Mouse (Mus musculus) embryonic facial prominence, embryonic 15.5 days (tissue): Measurements from ENCODE around the gene Hpse2. TPM values are rescaled to one million over a fixed set of nuclear protein-coding genes. Genes with fewer than 3 reads are reported as not detected.
A peak's percentile ranks its signal among the peaks of the same experiment; 100 is the strongest.

Experiments
- ATAC-seq: fragments of 200-750 bp; cut with Nextera tagmentation; 2 replicates; pipeline ENCODE4 v1.8.0; 2017; ENCODE audit warnings: low read depth, moderate TSS enrichment; ENCODE audit not compliant: insufficient number of reproducible peaks, low FRiP score, low TSS enrichment
- H3K27ac ChIP-seq: fragments of 300-500 bp; sonication (generic); replicated peaks from 2 replicates; pipeline ENCODE4 v1.5.1; 2015; ENCODE audit warnings: mild to moderate bottlenecking, inconsistent platforms
- H3K27me3 ChIP-seq: fragments of 300-500 bp; sonication (generic); 2 replicates; pipeline ENCODE4 v1.6.1; 2015; ENCODE audit warnings: inconsistent platforms
- H3K36me3 ChIP-seq: fragments of 300-500 bp; sonication (generic); 2 replicates; pipeline ENCODE4 v1.6.1; 2015; ENCODE audit warnings: mild to moderate bottlenecking, inconsistent platforms
- H3K4me1 ChIP-seq: fragments of 300-500 bp; sonication (generic); 2 replicates; pipeline ENCODE4 v1.6.1; 2015; ENCODE audit warnings: inconsistent platforms
- H3K4me2 ChIP-seq: fragments of 300-500 bp; sonication (generic); replicated peaks from 2 replicates; pipeline ENCODE4 v1.6.1; 2015; ENCODE audit warnings: mild to moderate bottlenecking, inconsistent platforms
- H3K4me3 ChIP-seq: fragments of 300-500 bp; sonication (generic); replicated peaks from 2 replicates; pipeline ENCODE4 v1.5.1; 2015; ENCODE audit warnings: mild to moderate bottlenecking, inconsistent platforms
- H3K9ac ChIP-seq: fragments of 300-500 bp; sonication (generic); 2 replicates; pipeline ENCODE4 v1.6.1; 2015; ENCODE audit warnings: inconsistent platforms
- H3K9me3 ChIP-seq: fragments of 300-500 bp; sonication (generic); replicated peaks from 2 replicates; pipeline ENCODE4 v1.6.1; 2016; ENCODE audit warnings: inconsistent platforms
- WGBS: fragments of 180-500 bp; shearing (Covaris S2); methylation state at CpG from one replicate; pipeline ENCODE4 v1.1.7; 2015; 5-methylcytosine and 5-hydroxymethylcytosine counted together
- polyA plus RNA-seq: library from polyadenylated mRNA; unstranded; fragments of >200 nt; fragmentation: Nextera tagmentation; extraction: Ambion mirVana; gene quantifications from 2 replicates; pipeline ENCODE4 v1.2.1, GENCODE M21; 2015

Gene Hpse2
- polyA plus RNA-seq, 1 experiment from 2014 or later = 16.1 TPM

DNA sequence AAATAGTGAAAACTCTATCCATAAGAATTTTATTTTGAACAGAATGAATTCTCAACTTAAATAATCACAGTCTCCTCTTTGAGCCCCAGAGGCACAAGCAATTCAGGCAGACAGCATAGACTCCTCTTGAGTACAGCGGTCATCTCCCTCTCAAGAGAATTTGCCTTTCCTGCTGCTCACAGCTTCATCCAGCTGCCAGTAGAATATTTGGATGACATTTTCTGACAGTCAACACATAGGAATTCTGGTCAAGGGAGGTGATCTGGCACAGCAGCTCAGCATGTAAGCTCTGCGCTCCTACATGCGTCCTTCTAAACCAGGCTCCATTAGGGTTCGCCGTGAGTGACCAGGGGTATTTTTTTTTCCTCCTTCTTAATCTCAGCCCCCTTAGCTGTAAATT is 232.6 kb downstream of the Hpse2 start:
- no peak for ATAC-seq
- 56% methylated on average over 5 of the region's 5 CpGs for WGBS
- H3K9me3 ChIP-seq = no peaks in the 10 kb centered on the region
- H3K9ac ChIP-seq = no peak overlapping the region
- no peak overlapping the region for H3K4me3 ChIP-seq
- H3K27ac ChIP-seq = peak overlapping the region; percentile 49
- H3K4me1 ChIP-seq = peaks cover 16% of the 10 kb centered on the region
- H3K27me3 ChIP-seq = no peaks in the 10 kb centered on the region
- H3K36me3 ChIP-seq = no peaks in the 10 kb centered on the region
- no peak overlapping the region for H3K4me2 ChIP-seq

DNA sequence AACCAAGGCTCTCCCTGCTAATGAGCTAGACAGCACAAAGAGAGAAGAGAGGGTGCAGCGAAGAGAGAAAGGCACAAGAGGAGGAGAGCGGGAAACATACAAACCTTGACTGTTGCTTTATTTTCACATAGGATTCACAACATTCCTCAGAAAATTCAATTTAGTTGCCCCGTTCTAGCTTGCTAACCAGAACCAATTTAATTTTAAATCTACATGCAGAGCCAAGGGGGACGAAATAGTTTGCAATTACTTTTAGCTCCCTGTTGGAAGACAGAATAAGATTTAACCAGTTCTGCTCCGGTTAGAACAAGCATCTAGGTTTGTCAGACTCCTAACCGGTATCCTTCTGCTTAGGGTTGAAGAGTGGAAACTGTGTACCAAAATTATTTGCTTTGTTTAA is 240.3 kb downstream of the Hpse2 start:
- 37% methylated on average over 6 of the region's 6 CpGs for WGBS
- H3K4me3 ChIP-seq = no peak overlapping the region
- H3K9me3 ChIP-seq = no peaks in the 10 kb centered on the region
- H3K4me2 ChIP-seq = peak overlapping the region; percentile 24; the same call in 1 of the 2 replicates
- H3K4me1 ChIP-seq = peaks cover 22% of the 10 kb centered on the region
- peak; percentile 15; the same call in 1 of the 2 replicates for ATAC-seq
- H3K36me3 ChIP-seq = no peaks in the 10 kb centered on the region
- H3K27me3 ChIP-seq = no peaks in the 10 kb centered on the region
- peak overlapping the region; percentile 77 for H3K27ac ChIP-seq
- no peak overlapping the region for H3K9ac ChIP-seq

DNA sequence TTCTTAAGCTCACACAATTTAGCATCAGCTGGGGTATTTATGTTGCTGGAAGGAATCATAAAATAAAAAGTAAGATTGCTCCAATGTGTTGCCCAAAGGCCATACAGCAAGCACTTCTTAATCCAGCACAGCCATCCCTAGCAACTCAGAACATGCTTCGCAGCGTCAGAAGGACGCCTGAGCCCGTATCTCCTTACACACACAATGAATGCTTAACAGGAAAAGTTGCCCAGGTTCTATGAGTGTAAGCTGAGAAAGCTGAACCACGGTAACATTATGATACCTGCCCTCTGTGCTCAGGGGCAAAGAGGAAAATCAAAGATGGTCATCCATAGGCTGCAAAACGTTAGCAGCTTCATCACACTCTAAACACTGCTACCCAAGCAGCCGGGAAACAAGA is 241.3 kb downstream of the Hpse2 start:
- ATAC-seq = no peak
- Histone ChIP-seq H3K27me3 (no peaks in the 10 kb centered on the region), H3K36me3 (no peaks in the 10 kb centered on the region), H3K9ac (no peak overlapping the region), H3K9me3 (no peaks in the 10 kb centered on the region), H3K4me3 (no peak overlapping the region), H3K4me2 (no peak overlapping the region), H3K4me1 (peaks cover 22% of the 10 kb centered on the region), H3K27ac (peak overlapping the region; percentile 65)
- 13% methylated on average over 7 of the region's 7 CpGs for WGBS

DNA sequence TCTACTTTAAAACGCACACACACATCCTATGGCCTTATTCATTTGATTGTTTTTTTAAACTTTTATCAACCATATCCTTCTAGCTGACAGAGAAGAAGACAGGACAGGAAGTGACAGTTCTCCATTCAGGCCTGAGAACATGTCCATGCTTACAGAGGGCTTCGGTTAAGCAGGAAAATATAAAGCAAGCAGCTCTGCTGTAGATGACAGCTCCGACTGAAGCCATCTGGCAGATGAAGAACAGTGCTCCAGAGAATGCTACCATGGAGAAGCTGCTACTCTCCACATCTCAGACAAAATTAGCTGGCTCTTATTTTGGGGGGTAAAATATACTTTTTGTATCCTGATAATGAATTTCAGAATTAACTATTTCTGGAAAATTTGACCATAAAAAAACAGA is 246.5 kb downstream of the Hpse2 start:
- ATAC-seq = no peak
- Histone ChIP-seq H3K4me2 (no peak overlapping the region), H3K4me1 (peaks cover 4% of the 10 kb centered on the region; the same call in 1 of the 2 replicates), H3K27ac (no peak overlapping the region), H3K9me3 (no peaks in the 10 kb centered on the region), H3K27me3 (no peaks in the 10 kb centered on the region), H3K9ac (no peak overlapping the region), H3K4me3 (no peak overlapping the region), H3K36me3 (no peaks in the 10 kb centered on the region)
- WGBS = 54% methylated on average over 3 of the region's 3 CpGs

DNA sequence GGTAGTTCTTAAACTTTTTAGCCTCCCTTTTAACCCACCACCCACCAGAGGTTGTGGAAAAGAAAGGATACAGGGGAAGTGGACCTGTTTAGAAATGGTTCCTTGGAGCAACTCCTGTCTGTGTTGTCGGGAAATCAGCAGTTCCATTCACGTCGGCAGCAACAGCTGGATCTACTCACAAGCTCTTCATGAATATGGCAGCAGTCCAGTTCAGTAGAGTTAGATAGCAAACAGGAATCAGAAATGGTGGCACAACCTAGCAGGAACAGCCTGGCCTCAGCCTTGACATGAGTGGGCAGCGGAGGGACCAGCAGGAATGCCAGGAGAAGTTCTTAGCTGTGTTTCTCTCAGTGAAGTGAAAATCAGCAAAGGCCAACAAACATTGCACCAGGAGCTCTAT is 278.4 kb downstream of the Hpse2 start:
- Histone ChIP-seq H3K9ac (no peak overlapping the region), H3K4me2 (no peak overlapping the region), H3K36me3 (no peaks in the 10 kb centered on the region; the same call in 1 of the 2 replicates), H3K9me3 (no peaks in the 10 kb centered on the region), H3K4me1 (no peaks in the 10 kb centered on the region), H3K27me3 (no peaks in the 10 kb centered on the region), H3K4me3 (no peak overlapping the region), H3K27ac (no peak overlapping the region)
- 80% methylated on average over 4 of the region's 4 CpGs for WGBS
- no peak for ATAC-seq

DNA sequence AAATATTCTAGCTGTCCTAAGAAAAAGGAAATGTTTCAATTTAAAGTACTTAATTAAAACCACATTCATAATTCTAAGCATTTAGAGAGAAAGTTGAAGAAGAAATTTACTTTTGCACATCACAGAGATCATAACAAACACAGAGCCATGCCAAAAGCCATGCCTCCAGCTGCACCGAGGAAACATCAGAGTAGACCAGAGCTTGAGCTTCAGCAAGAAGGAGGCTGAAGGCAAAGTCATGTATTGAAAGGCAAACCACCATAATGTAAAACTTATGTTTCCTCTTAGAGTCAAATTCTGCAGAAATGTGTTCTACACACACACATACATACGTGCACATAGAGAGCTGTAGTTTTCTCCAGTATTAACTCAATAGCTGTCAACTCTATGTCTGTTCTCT is 291.2 kb downstream of the Hpse2 start:
- Histone ChIP-seq H3K27ac (0 out of 2 replicates have a peak overlapping the region, but pooled peaks have one; percentile 39), H3K9me3 (no peaks in the 10 kb centered on the region), H3K36me3 (no peaks in the 10 kb centered on the region), H3K4me3 (no peak overlapping the region), H3K4me1 (no peaks in the 10 kb centered on the region), H3K9ac (no peak overlapping the region), H3K27me3 (no peaks in the 10 kb centered on the region), H3K4me2 (no peak overlapping the region)
- ATAC-seq = peak; percentile 82
- WGBS = 28% methylated on average over 2 of the region's 2 CpGs

DNA sequence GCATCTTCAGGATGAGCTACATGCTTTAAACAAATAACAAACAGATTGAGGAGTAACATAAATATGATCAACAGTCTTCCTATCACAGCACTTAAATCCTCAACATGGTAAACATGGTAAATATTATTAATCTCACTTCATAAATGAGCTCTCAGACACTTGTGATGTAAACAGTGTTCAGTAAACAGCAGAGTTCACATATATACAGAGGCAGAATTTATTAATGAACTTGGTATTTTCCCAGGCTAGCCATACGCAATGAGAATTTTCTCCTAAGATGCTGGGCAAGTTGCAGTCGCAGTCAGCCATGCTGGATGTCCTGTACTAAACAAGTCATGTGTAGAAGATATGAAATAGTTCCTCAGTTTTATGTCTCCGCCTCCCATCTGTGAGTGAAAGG is 300.9 kb downstream of the Hpse2 start:
- 91% methylated on average over 3 of the region's 3 CpGs for WGBS
- Histone ChIP-seq H3K36me3 (no peaks in the 10 kb centered on the region), H3K9ac (no peak overlapping the region), H3K4me3 (no peak overlapping the region), H3K4me2 (no peak overlapping the region), H3K4me1 (no peaks in the 10 kb centered on the region), H3K27ac (no peak overlapping the region), H3K9me3 (no peaks in the 10 kb centered on the region), H3K27me3 (no peaks in the 10 kb centered on the region)
- no peak for ATAC-seq

DNA sequence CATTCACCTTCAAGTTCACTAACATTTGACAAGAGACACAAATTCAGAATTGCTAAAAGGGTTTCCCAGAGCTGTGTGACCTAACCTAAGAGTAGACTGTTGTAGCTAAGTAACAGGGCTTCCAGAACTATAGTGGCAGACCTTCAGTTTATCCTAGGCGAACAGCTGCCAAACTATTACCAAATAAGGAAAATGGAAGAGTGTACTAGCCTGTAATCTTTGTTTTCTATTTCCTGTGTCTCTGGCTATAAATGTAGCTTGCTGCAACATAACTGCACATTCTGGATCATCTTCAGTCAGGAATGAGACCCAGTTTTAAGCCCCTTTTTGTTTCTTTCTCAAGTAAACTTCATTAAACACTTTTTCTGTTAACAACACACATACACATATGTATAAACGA is 324.0 kb downstream of the Hpse2 start:
- no peak overlapping the region for H3K9ac ChIP-seq
- H3K36me3 ChIP-seq = no peaks in the 10 kb centered on the region
- no peak overlapping the region for H3K27ac ChIP-seq
- no peaks in the 10 kb centered on the region for H3K27me3 ChIP-seq
- no peaks in the 10 kb centered on the region for H3K4me1 ChIP-seq
- no peak overlapping the region for H3K4me3 ChIP-seq
- 57% methylated on average over 2 of the region's 2 CpGs for WGBS
- no peak overlapping the region for H3K4me2 ChIP-seq
- H3K9me3 ChIP-seq = no peaks in the 10 kb centered on the region
- no peak for ATAC-seq

DNA sequence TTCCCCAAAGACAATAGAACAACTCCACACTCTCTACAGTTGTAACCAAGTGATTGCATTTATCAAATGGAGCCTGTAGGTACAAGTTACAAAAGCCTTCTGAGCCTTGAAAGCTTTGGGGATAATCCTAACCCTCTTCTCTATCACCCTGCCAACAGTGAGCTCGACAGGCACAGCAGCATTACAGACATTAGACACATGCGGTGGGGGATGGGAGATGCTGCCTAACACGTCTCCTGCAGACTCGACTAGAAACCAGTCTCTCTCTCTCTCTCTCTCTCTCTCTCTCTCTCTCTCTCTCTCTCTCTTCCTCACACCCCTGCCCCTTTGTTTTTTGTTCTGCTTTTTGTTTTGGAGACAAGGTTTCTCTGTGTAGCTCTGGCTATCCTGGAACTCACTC is 343.6 kb downstream of the Hpse2 start:
- no peak for ATAC-seq
- H3K9ac ChIP-seq = no peak overlapping the region
- 29% methylated on average over 4 of the region's 4 CpGs for WGBS
- H3K27me3 ChIP-seq = no peaks in the 10 kb centered on the region
- no peak overlapping the region for H3K27ac ChIP-seq
- H3K9me3 ChIP-seq = no peaks in the 10 kb centered on the region; the same call in 1 of the 2 replicates
- H3K4me2 ChIP-seq = no peak overlapping the region
- H3K36me3 ChIP-seq = no peaks in the 10 kb centered on the region
- H3K4me1 ChIP-seq = 0 out of 2 replicates have a peak, but pooled peaks cover 6% of the 10 kb centered on the region
- no peak overlapping the region for H3K4me3 ChIP-seq

DNA sequence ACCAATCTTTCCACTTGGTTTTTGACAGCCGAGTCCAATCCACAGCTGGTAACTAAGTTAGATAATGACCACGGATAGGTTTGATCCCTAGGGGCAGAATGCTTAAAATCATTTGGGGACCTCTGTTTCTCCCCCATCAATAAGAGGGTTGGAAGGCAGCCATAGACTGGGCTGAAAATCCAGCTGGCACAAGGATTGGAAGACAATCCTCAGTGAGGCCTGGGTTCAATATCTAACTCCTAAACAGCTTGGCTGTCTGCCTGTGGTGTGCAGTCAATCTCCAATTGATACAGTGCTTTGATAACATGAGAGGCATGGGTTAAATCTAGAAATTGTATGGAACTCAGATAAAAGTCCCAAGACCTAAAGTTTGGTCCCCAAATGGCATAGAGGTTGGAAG is 345.4 kb downstream of the Hpse2 start:
- WGBS = 34% methylated on average over 2 of the region's 2 CpGs
- H3K27ac ChIP-seq = no peak overlapping the region; the same call in 1 of the 2 replicates

DNA sequence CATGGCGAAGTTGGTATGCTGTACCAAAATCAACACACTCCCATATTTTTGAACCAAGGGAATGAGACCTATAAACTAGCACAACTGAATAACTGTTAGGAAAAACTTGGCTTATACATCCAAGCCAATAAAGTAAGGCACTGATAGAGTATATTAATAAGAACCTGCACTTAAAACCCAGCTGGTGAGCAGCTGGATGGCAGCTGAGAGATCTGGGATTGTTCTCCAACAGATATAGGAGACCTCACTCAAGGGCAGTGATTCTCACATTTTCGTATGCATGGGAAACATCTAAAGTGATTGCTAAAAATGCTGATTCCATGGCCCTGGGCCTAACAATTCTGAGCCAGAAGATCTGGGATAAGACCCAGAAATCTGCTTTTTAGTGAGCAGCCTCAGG is 345.9 kb downstream of the Hpse2 start:
- H3K36me3 ChIP-seq = no peaks in the 10 kb centered on the region
- 67% methylated on average over 2 of the region's 2 CpGs for WGBS
- H3K4me2 ChIP-seq = no peak overlapping the region
- H3K27me3 ChIP-seq = no peaks in the 10 kb centered on the region
- no peak overlapping the region for H3K9ac ChIP-seq
- H3K27ac ChIP-seq = no peak overlapping the region
- H3K4me3 ChIP-seq = no peak overlapping the region
- 0 out of 2 replicates have a peak, but pooled peaks cover 6% of the 10 kb centered on the region for H3K4me1 ChIP-seq
- no peaks in the 10 kb centered on the region for H3K9me3 ChIP-seq
- ATAC-seq = no peak; the same call in 1 of the 2 replicates

More for the DNA sequence above, 345.4 kb downstream of the Hpse2 start:
- ATAC-seq = 0 out of 2 replicates have a peak, but pooled peaks have one; percentile 34
- Histone ChIP-seq H3K36me3 (no peaks in the 10 kb centered on the region), H3K27me3 (no peaks in the 10 kb centered on the region), H3K4me2 (no peak overlapping the region), H3K4me3 (no peak overlapping the region), H3K9me3 (no peaks in the 10 kb centered on the region), H3K9ac (no peak overlapping the region), H3K4me1 (0 out of 2 replicates have a peak, but pooled peaks cover 6% of the 10 kb centered on the region)

DNA sequence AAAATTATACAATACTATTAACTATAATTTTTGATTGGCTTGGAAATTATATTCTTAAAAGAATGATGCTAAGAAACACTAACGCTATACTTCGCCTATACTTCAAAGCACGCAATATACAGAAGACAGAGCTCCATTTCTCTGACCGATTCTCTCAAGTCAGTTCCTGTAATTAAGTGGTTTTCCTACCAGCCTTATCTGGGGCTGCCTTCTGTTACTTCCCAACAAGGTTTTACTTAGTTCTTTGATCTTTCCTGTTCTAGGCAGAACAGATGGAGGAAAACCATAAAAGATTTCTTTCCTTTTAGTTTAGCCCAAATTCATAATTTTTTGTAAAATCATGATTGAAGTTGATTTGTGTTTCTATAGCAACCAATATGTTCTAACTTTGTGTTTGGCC is 351.8 kb downstream of the Hpse2 start:
- Histone ChIP-seq H3K4me3 (no peak overlapping the region), H3K9me3 (no peaks in the 10 kb centered on the region), H3K27me3 (no peaks in the 10 kb centered on the region), H3K4me1 (no peaks in the 10 kb centered on the region), H3K9ac (no peak overlapping the region), H3K36me3 (no peaks in the 10 kb centered on the region), H3K4me2 (no peak overlapping the region), H3K27ac (no peak overlapping the region)
- ATAC-seq = no peak
- WGBS = 74% methylated on average over 4 of the region's 4 CpGs
